Mouse (Mus musculus) MEL (cell line): ENCODE results near the gene Xrcc1.

Source experiments
- CTCF ChIP-seq, 3 experiments: IDR thresholded peaks in 2 of 3; conservative IDR thresholded peaks in 1 of 3; 2 replicates each; pipeline ENCODE4 v1.5.1; 2011 to 2012; ENCODE audit warnings: low read length in 3 of 3, low read depth in 2 of 3, mild to moderate bottlenecking in 2 of 3, improper control_type of control experiment in 1 of 3, inconsistent platforms in 1 of 3, mixed read lengths in 1 of 3, moderate library complexity in 1 of 3; ENCODE audit not compliant: control insufficient read depth in 1 of 3, insufficient read depth in 1 of 3, poor library complexity in 1 of 3, severe bottlenecking in 1 of 3
- ETS1 ChIP-seq: IDR thresholded peaks from 2 replicates; pipeline ENCODE4 v1.6.1; 2012; ENCODE audit warnings: low read depth, mild to moderate bottlenecking, inconsistent platforms, low read length, improper control_type of control experiment, moderate library complexity
- USF2 ChIP-seq, 2 experiments: IDR thresholded peaks; 2 replicates each; pipeline ENCODE4 v1.6.1; 2011 to 2012; ENCODE audit warnings: improper control_type of control experiment in 2 of 2, low read length in 2 of 2, borderline replicate concordance in 1 of 2, inconsistent platforms in 1 of 2, low read depth in 1 of 2, mild to moderate bottlenecking in 1 of 2; ENCODE audit not compliant: insufficient read depth in 1 of 2

GRCm38 (mm10) chr7:24598121-24598520 is 52.0 kb downstream of the Xrcc1 start:
- no peak for TF ChIP-seq USF2 (IDR thresholded peaks at IDR 0.05; ENCODE audit: borderline replicate concordance in 1 of 2, insufficient read depth in 1 of 2, low read depth in 1 of 2, low read length in 2 of 2)
- TF ChIP-seq ETS1: no peak
- TF ChIP-seq CTCF (IDR thresholded peaks at IDR 0.05 in 2 of 3, conservative IDR thresholded peaks at IDR 0.05 in 1 of 3; ENCODE audit: control insufficient read depth in 1 of 3, insufficient read depth in 1 of 3, low read depth in 2 of 3, low read length in 3 of 3, poor library complexity in 1 of 3, severe bottlenecking in 1 of 3): no peak
